Mouse (Mus musculus): ENCODE results near the gene Nab2. TPM values are rescaled to one million over a fixed set of nuclear protein-coding genes. Genes with fewer than 3 reads are reported as not detected.
A peak's percentile ranks its signal among the peaks of the same experiment; 100 is the strongest.

The Nab2 gene
- total and polyA plus RNA-seq, 3 experiments, result 16.9 to 35.9 (median 26.6) TPM

GRCm38 (mm10) chr10:127643553-127644238, 24.7 kb downstream of the Nab2 start:
- DNase-seq, result peak; percentile 92

DNA sequence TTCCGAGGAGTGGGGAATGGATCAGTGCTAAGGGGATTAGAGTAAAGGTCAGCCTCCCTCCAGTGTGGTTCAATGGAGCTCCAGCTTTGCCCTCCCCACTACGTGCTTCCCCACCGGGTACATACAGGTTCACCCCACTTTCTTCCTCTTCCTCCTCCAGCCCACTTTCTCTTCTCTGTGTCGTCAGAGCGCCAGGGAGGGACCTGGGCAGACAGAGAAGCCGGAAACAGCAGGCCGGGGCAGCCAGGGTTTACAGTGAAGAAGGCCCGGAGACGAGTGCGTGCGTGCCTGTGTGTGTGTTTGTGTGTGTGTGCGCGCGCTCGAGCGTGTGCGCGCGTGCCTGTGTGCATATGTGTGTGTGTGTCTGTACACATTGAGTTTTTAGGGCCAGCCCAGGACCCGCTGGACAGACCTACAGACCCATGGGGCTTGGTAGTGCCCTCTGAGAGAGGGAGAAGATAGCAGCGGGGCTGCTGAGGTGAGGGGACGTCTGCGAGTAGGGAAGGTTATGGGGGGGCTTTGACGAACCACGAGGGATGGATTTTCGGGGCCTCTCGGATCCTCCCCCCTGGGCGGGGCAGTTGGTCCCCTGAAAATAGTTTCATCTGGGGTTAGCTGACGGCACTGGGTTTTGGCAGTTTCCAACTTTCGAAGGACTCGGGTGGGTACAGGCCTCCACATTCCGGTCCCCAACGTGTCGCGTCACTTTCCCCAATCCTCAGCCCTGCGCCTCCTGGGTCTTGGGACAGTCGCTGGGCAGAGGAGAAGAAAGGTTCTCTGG, 25.4 kb downstream of the Nab2 start, which contains the start of gene Stat6:
TSS of gene Stat6 (plus strand) at position 215 of the 781 bp plus-strand sequence.
- DNase-seq, result peak; percentile 90

DNA sequence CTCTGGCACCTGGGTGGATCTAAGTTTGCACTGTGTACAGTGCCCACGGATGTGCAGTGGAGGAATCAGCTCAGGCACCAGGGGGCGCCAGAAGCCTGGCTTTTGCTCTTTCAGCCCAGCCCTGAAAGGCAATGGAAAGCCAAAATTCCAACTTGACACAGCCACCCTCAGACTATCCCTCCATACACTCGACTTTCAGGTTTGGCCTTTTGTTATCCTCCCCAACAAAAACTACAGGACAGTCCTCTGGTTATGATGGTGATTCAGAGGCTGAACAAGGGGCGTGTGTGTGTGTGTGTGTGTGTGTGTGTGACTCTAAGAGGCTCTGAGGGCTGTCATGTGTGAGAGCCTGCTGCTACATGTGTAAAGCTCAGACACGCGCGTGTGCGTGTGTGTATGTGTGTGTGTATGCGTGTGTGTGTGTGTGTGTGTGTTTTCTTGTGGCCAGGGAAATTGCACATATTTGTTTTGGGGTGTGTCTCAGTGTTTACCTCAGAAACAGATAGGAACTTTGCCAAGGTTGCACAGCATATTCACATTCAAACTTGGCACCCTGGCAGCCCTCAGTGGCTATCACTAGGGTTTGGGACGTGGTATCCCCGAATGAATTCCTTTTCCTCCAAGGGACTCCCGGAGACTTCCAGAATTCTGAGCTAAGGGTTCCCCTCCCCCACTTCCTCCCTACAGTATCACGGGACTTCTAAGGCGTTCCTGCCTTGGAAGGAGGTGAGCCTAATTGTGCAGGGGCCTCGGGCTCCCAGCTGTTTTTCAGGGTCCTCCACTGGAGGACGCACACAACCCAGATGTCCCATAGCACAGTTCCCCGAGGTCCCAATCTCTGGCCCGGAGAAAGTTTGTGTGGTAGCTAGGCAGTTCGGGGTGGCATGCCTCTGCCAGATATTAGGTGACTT, 26.3 kb downstream of the Nab2 start:
- peak; percentile 92 for DNase-seq

DNA sequence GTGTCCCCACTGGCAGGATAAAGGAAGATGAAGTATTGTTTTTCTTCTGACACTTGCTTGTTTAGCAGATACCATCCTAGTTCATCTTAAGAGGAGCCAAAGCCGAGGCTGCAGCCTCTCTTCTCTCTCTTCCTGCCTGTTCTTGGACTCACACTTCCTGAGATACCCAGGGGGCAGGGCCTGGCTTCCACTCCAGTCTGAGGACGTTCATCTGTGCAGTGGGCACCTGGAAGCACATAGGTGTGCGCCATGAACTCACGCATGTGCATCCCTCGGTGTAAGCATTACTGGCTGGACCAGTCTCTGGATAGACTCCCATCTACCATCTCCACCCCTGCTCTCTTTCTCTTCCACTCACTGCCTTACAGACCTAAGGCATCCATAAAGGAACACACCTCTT, 27.9 kb downstream of the Nab2 start:
- no peak for DNase-seq

DNA sequence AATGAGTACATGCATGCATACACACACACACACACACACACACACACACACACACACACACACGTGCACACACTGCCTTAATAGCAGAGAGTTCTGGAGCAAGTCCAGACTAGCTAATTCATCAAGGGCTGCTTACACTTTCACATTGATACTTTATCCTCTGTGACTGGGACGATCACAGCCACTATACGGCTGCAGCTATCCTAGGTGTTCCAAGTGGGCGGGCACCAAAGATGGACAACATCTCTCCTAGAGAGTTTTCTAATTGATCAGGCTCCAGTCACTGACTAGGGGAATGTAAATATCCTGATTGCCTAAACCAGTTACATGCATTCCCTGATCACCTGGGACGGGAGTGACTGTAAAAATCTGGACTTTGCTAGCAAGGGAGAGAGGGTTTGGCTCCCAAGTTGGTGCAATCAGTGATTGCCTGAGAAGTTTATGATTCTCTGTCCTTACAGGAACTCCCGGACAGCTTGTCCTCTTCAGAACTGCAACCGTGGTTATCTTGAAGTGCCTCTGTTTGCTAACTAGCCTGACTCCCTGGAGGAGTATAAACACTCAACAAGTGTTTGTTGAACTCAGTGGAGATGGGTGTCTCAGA, 35.6 kb downstream of the Nab2 start:
- DNase-seq, result no peak

GRCm38 (mm10) chr10:127631261-127632214, 36.8 kb downstream of the Nab2 start:
- no peak for DNase-seq

GRCm38 (mm10) chr10:127626433-127626832, 41.9 kb downstream of the Nab2 start:
- no peak for DNase-seq

DNA sequence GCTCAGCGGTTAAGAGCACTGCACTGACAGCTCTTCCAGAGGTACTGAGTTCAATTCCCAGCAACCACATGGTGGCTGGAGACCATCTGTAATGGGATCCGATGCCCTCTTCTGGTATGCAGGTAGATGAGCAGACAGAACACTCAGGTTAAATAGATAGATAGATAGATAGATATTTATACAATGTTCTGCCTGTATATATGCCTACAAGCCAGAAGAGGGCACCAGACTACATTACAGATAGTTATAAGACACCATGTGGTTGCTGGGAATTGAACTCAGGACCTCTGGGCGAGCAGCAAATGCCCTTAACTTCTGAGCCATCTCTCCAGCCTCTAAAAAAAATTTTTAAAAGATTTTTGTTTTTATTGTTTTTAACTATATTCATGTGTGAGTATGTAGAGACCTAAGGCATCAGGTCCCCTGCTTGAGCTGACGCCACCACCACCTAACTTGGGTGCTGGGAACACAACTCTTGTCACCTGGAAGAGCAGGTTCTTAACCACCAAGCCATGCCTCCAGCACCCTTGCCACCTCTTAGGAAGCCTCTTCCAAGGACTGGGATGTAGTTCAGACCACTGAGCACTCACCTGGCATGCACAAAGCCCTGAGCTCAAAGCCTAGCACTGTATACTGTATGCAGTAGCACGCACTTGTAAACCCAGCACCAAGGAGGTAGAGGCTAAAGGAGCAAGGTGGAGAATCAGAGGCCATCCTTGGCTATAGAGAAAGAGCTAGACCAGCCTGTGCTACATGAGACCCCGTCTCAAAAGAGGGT, 44.7 kb downstream of the Nab2 start:
- no peak for DNase-seq

- DNase-seq, result no peak
Observed at GRCm38 (mm10) chr10:127622661-127623060, 45.7 kb downstream of the Nab2 start.

- DNase-seq, result peak; percentile 89
Observed at GRCm38 (mm10) chr10:127622057-127622392, 46.3 kb downstream of the Nab2 start.

- DNase-seq, result peak; percentile 96
Observed at GRCm38 (mm10) chr10:127621191-127622056, 46.9 kb downstream of the Nab2 start.

- peak; percentile 65 for DNase-seq
Observed at GRCm38 (mm10) chr10:127620406-127621190, 47.8 kb downstream of the Nab2 start, which contains the start of gene Lrp1. TSS of gene Lrp1 (minus strand) at chr10:127621148.

DNA sequence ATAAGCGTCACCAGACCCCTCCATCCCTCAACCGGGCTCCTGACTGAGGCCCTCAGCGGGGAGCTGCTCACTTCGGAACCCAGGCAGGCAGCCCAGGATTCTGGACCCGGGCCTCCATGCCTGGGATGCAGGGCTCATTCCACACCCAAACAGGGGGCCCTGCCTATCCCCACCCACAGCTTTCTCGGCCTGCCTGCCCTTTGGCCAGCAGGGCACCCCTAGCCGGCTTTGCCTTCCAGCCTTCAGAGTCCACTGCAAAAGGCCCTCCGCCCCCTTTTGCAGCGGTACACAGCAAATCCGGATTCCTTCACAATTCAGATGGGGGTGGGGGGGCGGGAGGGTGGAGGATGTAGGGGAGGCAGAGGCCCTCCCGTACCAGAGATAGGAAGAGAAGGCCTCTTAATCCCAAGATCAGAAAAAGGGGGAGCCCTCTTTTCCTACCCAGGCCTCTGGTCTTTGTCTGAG, 48.4 kb downstream of the Nab2 start:
- DNase-seq, result peak; percentile 54

GRCm38 (mm10) chr10:127619119-127619721, 49.1 kb downstream of the Nab2 start:
- no peak for DNase-seq

- DNase-seq, result no peak
Observed at GRCm38 (mm10) chr10:127618173-127618572, 50.2 kb downstream of the Nab2 start.

DNA sequence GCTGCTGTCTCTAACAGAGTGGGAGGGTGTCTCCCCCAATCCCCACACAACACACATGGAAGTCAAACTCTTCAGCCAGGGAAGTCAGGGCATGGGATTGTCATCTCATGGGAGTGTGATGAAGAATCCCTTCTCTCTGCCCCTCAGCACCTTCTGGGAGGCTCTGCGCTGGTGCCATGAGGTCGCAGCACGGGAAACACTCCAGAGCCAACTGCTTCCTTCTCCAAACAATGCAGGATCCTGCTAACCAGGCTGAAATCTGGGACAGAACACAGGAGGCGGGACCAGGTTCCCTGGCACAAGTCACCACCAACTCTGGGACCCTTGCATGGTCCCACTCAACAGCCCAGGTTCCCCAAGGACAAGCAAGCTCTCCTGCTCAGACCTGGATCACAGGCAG, 51.1 kb downstream of the Nab2 start:
- DNase-seq, result no peak

GRCm38 (mm10) chr10:127616261-127616679, 52.1 kb downstream of the Nab2 start:
- DNase-seq, result no peak

Data from adrenal gland, adult 2 months (tissue).